ENCODE assay signal across 8 mouse cellular contexts in genomic region chr2:145517346-145517745, GRCm38 (mm10).
DNase-seq lines count a peak whose midpoint lies in the region; ATAC-seq and TF ChIP-seq lines count a peak whose summit lies in the region.

No protein-coding gene starts in this region.

- no peak overlapping the region for H3K9ac ChIP-seq in forebrain, embryonic 12.5 days

- no peaks in the 10 kb centered on the region for H3K4me1 ChIP-seq in forebrain, embryonic 12.5 days
- H3K4me1 ChIP-seq in lung, adult 2 months (ENCODE audit: control insufficient read depth, insufficient read depth, low read length), result no peaks in the 10 kb centered on the region

- intact Hi-C loops in heart, postnatal 25 days (cut with DNase I), result loop anchor here (1.0 to 10.0 kb wide), 4 partner anchors 223 to 883 kb away; no protein-coding TSS in a partner anchor

- peak; percentile 95 for TF ChIP-seq CTCF in lung, adult 2 months (IDR thresholded peaks at IDR 0.05; ENCODE audit: insufficient read depth, low read length)

- no peak for TF ChIP-seq POLR2A in lung, adult 2 months (IDR thresholded peaks at IDR 0.05; ENCODE audit: borderline replicate concordance, extremely low read depth, low read depth, low read length)

- H3K4me2 ChIP-seq in forebrain, embryonic 12.5 days, result no peak overlapping the region

- DNase-seq in Muller cell, postnatal 12 days (ENCODE audit: inconsistent ontology term), result peak; percentile 80
- peak; percentile 10 for DNase-seq in c-Kit-positive CD71-positive TER-119-negative erythroid progenitor cells, embryonic 14.5 days (ENCODE audit: low read depth)
- DNase-seq in heart, postnatal 25 days (ENCODE audit: low spot score), result peak; percentile 12
- peak; percentile 87 for DNase-seq in layer of hippocampus, adult 11-12 months (ENCODE audit: low spot score)
- DNase-seq in lung, adult 2 months, result peak; percentile 65
- peak; percentile 80 for DNase-seq in retina, embryonic 14.5 days (ENCODE audit: low spot score)
- peak; percentile 20 for DNase-seq in yolk sac, embryonic 10.5 days (ENCODE audit: low spot score)

- H3K27me3 ChIP-seq in forebrain, embryonic 12.5 days, result no peaks in the 10 kb centered on the region

- H3K4me3 ChIP-seq in forebrain, embryonic 12.5 days (replicated peaks), result no peak overlapping the region
- H3K4me3 ChIP-seq in lung, adult 2 months (replicated peaks; ENCODE audit: extremely low read depth, low read depth, low read length), result no peak overlapping the region

- peak; percentile 75 for ATAC-seq in forebrain, embryonic 12.5 days (ENCODE audit: low FRiP score)

- no peaks in the 10 kb centered on the region for H3K36me3 ChIP-seq in forebrain, embryonic 12.5 days (replicated peaks)

- no peak overlapping the region for H3K27ac ChIP-seq in forebrain, embryonic 12.5 days

- H3K9me3 ChIP-seq in forebrain, embryonic 12.5 days, result no peaks in the 10 kb centered on the region

- 62% methylated on average over 9 of the region's 9 CpGs for WGBS in forebrain, embryonic 12.5 days
- WGBS in lung, adult 2 months, result 36% methylated on average over 9 of the region's 9 CpGs

Comparison
In these comparisons a context has a peak if more than half of its experiments do, and no peak if none do; other contexts are left out.
1. DNase-seq: peak in every context shown above with its lines; median percentile 87 in layer of hippocampus, adult 11-12 months; 80 in Muller cell, postnatal 12 days; 80 in retina, embryonic 14.5 days; 65 in lung, adult 2 months; 20 in yolk sac, embryonic 10.5 days; 12 in heart, postnatal 25 days; 10 in c-Kit-positive CD71-positive TER-119-negative erythroid progenitor cells, embryonic 14.5 days.